Mouse (Mus musculus) cerebral cortex, adult 2 months (tissue): ENCODE measurements around the gene Cenpx.

Experiments
- WGBS: fragments of 180-500 bp; shearing (Covaris S2); methylation state at CpG from one replicate; pipeline ENCODE4 v1.1.7; 2018; 5-methylcytosine and 5-hydroxymethylcytosine counted together

The Cenpx gene

DNA sequence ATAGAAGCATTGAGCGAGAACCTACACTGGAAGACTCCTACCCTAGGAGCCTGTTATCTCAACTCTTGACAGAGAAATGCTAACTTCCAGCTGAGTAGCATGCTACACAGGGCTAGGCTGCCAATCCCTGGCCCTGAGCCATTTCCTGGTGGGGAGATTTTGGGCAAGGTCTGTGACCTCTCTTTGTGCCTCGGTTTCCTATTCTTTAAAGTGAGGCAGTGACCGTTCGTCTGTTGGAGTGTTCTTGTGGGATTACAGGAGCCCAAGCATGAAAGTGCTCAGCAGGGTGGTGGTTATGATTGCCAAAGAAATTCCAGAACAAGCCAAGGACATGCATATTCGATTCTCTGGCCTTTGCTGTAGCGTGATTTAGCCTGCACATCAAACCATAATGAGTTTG lies 50.8 kb downstream of the Cenpx start:
- WGBS, result 56% methylated on average over 6 of the region's 6 CpGs

- WGBS, result 3% methylated on average over 35 of the region's 35 CpGs
Observed at GRCm38 (mm10) chr11:120661076-120661460, 52.5 kb downstream of the Cenpx start, which contains the start of gene Notum. TSS of gene Notum (minus strand) at chr11:120661175.
